Mouse (Mus musculus) heart, embryonic 16.5 days (tissue): ENCODE results near the gene Lmod2. TPM values are rescaled to one million over a fixed set of nuclear protein-coding genes. Genes with fewer than 3 reads are reported as not detected.

Experiments
- polyA plus RNA-seq: library from polyadenylated mRNA; unstranded; fragments of >200 nt; fragmentation: Nextera tagmentation; extraction: Ambion mirVana; gene quantifications from 2 replicates; pipeline ENCODE4 v1.2.1, GENCODE M21; 2015

The Lmod2 gene
- polyA plus RNA-seq, 1 experiment from 2014 or later = 52.6 TPM

Other genes with a start within 250 kb of the Lmod2 start
- 0.30 and 0.40 TPM in 2 replicates for gene Iqub, start 82.7 kb upstream of the Lmod2 start, polyA plus RNA-seq
- 759 and 771 TPM in 2 replicates for gene Ndufa5, start 69.7 kb upstream of the Lmod2 start, polyA plus RNA-seq
- gene Asb15, start 69.6 kb upstream of the Lmod2 start, polyA plus RNA-seq = 0.69 and 0.93 TPM in 2 replicates
- gene Wasl, start 67.2 kb downstream of the Lmod2 start, polyA plus RNA-seq = 42.9 and 52.0 TPM in 2 replicates
- gene Hyal6, start 135.5 kb downstream of the Lmod2 start, polyA plus RNA-seq = not detected in 2 replicates
- not detected in 2 replicates for gene Hyal4, start 150.6 kb downstream of the Lmod2 start, polyA plus RNA-seq
- not detected in 2 replicates for gene Spam1, start 193.4 kb downstream of the Lmod2 start, polyA plus RNA-seq